Mouse (Mus musculus) retina, adult 2 months (tissue): Measurements from ENCODE around the gene Trim14.

Experiments used
- DNase-seq: peaks from one replicate; pipeline ENCODE4 v3.0.0-alpha.2; 2012; ENCODE audit warnings: low read depth, low spot score

Gene Trim14

GRCm38 (mm10) chr4:46529722-46530121 is 6.2 kb downstream of the Trim14 start:
- DNase-seq: no peak

GRCm38 (mm10) chr4:46527558-46527926 is 8.4 kb downstream of the Trim14 start:
- peak; percentile 40 for DNase-seq

- no peak for DNase-seq
These were observed 9.0 kb downstream of the Trim14 start for GRCm38 (mm10) chr4:46526798-46527557.

GRCm38 (mm10) chr4:46526226-46526625 is 9.7 kb downstream of the Trim14 start:
- DNase-seq: no peak

GRCm38 (mm10) chr4:46523324-46523723 is 12.6 kb downstream of the Trim14 start:
- no peak for DNase-seq

- no peak for DNase-seq
These were observed 14.5 kb downstream of the Trim14 start for GRCm38 (mm10) chr4:46521457-46521856.

GRCm38 (mm10) chr4:46520491-46520890 is 15.4 kb downstream of the Trim14 start:
- DNase-seq: no peak

- no peak for DNase-seq
These were observed 28.0 kb downstream of the Trim14 start for GRCm38 (mm10) chr4:46507736-46508460.

- DNase-seq: peak; percentile 90
These were observed 28.9 kb downstream of the Trim14 start for GRCm38 (mm10) chr4:46506801-46507610.

- no peak for DNase-seq
These were observed 30.4 kb downstream of the Trim14 start for GRCm38 (mm10) chr4:46505361-46506057.

- DNase-seq: no peak
These were observed 32.1 kb downstream of the Trim14 start for GRCm38 (mm10) chr4:46503881-46504280.

- no peak for DNase-seq
These were observed 33.1 kb downstream of the Trim14 start for GRCm38 (mm10) chr4:46502606-46503502.

GRCm38 (mm10) chr4:46498976-46499375 is 37.0 kb downstream of the Trim14 start:
- no peak for DNase-seq

- no peak for DNase-seq
These were observed 37.4 kb downstream of the Trim14 start for GRCm38 (mm10) chr4:46498511-46498910.

- DNase-seq: peak; percentile 40
These were observed 38.6 kb downstream of the Trim14 start for GRCm38 (mm10) chr4:46497286-46497892.

- no peak for DNase-seq
These were observed 40.4 kb downstream of the Trim14 start for GRCm38 (mm10) chr4:46495543-46495942.

- no peak for DNase-seq
These were observed 42.9 kb downstream of the Trim14 start for GRCm38 (mm10) chr4:46493071-46493470.

GRCm38 (mm10) chr4:46489028-46489925 is 46.7 kb downstream of the Trim14 start, which contains the start of gene Nans:
Nans (plus strand) TSS chr4:46489248.
- peak; percentile 67 for DNase-seq

GRCm38 (mm10) chr4:46487348-46487747 is 48.6 kb downstream of the Trim14 start:
- no peak for DNase-seq
